Mouse (Mus musculus) cerebellum, adult 2 months (tissue): Measurements from ENCODE around the gene Tcp11x2.

ENCODE experiments used
- CTCF ChIP-seq: fragments of 200-500 bp; IDR thresholded peaks from 2 replicates; pipeline ENCODE4 v1.5.1; 2011; ENCODE audit warnings: low read depth, mild to moderate bottlenecking, control low read depth, low read length, moderate library complexity, borderline replicate concordance; ENCODE audit not compliant: insufficient read depth
- POLR2A ChIP-seq: fragments of 200-500 bp; IDR thresholded peaks from 2 replicates; pipeline ENCODE4 v1.6.1; 2011; ENCODE audit warnings: low read length, control low read depth, borderline replicate concordance; ENCODE audit not compliant: insufficient read depth

- TF ChIP-seq CTCF (peak; percentile 17; the same call in 1 of the 2 replicates), POLR2A (no peak)
These were observed 41.3 kb downstream of the Tcp11x2 start for GRCm38 (mm10) chrX:135652173-135652772.
